Mouse (Mus musculus) CH12.LX (cell line): Measurements from ENCODE around the gene Mrln. TPM values are rescaled to one million over a fixed set of nuclear protein-coding genes. Genes with fewer than 3 reads are reported as not detected.

Experiments
- DNase-seq: peaks from one replicate; pipeline ENCODE4 v3.0.0-alpha.2; 2013; ENCODE audit errors: extremely low read depth
- H3K27ac ChIP-seq: 2 replicates; pipeline ENCODE4 v1.5.1; 2012; ENCODE audit warnings: low read depth, mild to moderate bottlenecking, control low read depth, moderate library complexity; ENCODE audit not compliant: insufficient read depth
- H3K27me3 ChIP-seq: replicated peaks from 2 replicates; pipeline ENCODE3; 2012; ENCODE audit warnings: inconsistent platforms
- H3K36me3 ChIP-seq, 2 experiments: replicated peaks in 1 of 2; 2 replicates each; pipeline versions ENCODE3 to v1.6.1; 2012; ENCODE audit warnings: inconsistent platforms in 1 of 2, low read length in 1 of 2, mild to moderate bottlenecking in 1 of 2, mixed read lengths in 1 of 2, moderate library complexity in 1 of 2; ENCODE audit not compliant: control insufficient read depth in 1 of 2, insufficient read depth in 1 of 2
- H3K4me1 ChIP-seq, 2 experiments: 2 replicates each; pipeline ENCODE4 v1.6.1; 2012; ENCODE audit warnings: inconsistent platforms in 1 of 2, moderate library complexity in 1 of 2; ENCODE audit not compliant: insufficient read depth in 2 of 2, control insufficient read depth in 1 of 2
- H3K4me2 ChIP-seq: 2 replicates; pipeline ENCODE4 v1.6.1; 2012; ENCODE audit warnings: low read depth, mild to moderate bottlenecking, control low read depth; ENCODE audit not compliant: poor library complexity, insufficient read depth, severe bottlenecking
- H3K4me3 ChIP-seq, 3 experiments: fragments of 150-350 bp in 1 of 3; sonication (generic) in 1 of 3; replicated peaks in 1 of 3; 2 replicates each; pipeline versions ENCODE3 to v1.5.1; 2011 to 2012; ENCODE audit warnings: low read depth in 2 of 3, low read length in 2 of 3, mild to moderate bottlenecking in 2 of 3, moderate library complexity in 2 of 3, control low read depth in 1 of 3, improper control_type of control experiment in 1 of 3, inconsistent platforms in 1 of 3, mixed read lengths in 1 of 3; ENCODE audit not compliant: poor library complexity in 1 of 3
- H3K79me2 ChIP-seq: replicated peaks from 2 replicates; pipeline ENCODE4 v1.6.1; 2012; ENCODE audit warnings: mild to moderate bottlenecking, moderate library complexity; ENCODE audit not compliant: control insufficient read depth, poor library complexity, insufficient read depth, severe bottlenecking; ENCODE audit errors: extremely low read depth
- H3K9ac ChIP-seq: 2 replicates; pipeline ENCODE4 v1.6.1; 2012; ENCODE audit warnings: low read depth, mild to moderate bottlenecking, control low read depth, moderate library complexity; ENCODE audit not compliant: insufficient read depth
- H3K9me3 ChIP-seq: replicated peaks from 2 replicates; pipeline ENCODE3; 2012; ENCODE audit warnings: low read length, inconsistent platforms, mixed read lengths
- CHD1 ChIP-seq: IDR thresholded peaks from 2 replicates; pipeline ENCODE4 v1.6.1; 2012; ENCODE audit warnings: low read depth, low read length, improper control_type of control experiment, inconsistent platforms
- CTCF ChIP-seq, 2 experiments: IDR thresholded peaks in 1 of 2; conservative IDR thresholded peaks in 1 of 2; 2 replicates each; pipeline ENCODE4 v1.5.1; 2011 to 2012; ENCODE audit warnings: low read depth in 2 of 2, low read length in 2 of 2, improper control_type of control experiment in 1 of 2, inconsistent platforms in 1 of 2, mild to moderate bottlenecking in 1 of 2, moderate library complexity in 1 of 2
- E2F4 ChIP-seq: IDR thresholded peaks from 2 replicates; pipeline ENCODE4 v1.6.1; 2011; ENCODE audit warnings: low read depth, low read length, improper control_type of control experiment; ENCODE audit not compliant: insufficient replicate concordance
- EP300 ChIP-seq: IDR thresholded peaks from 2 replicates; pipeline ENCODE4 v1.6.1; 2011; ENCODE audit warnings: low read length, improper control_type of control experiment
- GABPA ChIP-seq: IDR thresholded peaks from 2 replicates; pipeline ENCODE4 v1.6.1; 2012; ENCODE audit warnings: low read depth, low read length, improper control_type of control experiment, inconsistent platforms; ENCODE audit not compliant: insufficient replicate concordance
- MAZ ChIP-seq: IDR thresholded peaks from 2 replicates; pipeline ENCODE4 v1.6.1; 2012; ENCODE audit warnings: low read depth, mild to moderate bottlenecking, inconsistent platforms, low read length, improper control_type of control experiment, moderate library complexity
- MEF2A ChIP-seq: IDR thresholded peaks from 2 replicates; pipeline ENCODE4 v1.6.1; 2014; ENCODE audit warnings: low read depth, mild to moderate bottlenecking, inconsistent platforms, low read length, improper control_type of control experiment, borderline replicate concordance
- NELFE ChIP-seq: IDR thresholded peaks from 2 replicates; pipeline ENCODE4 v1.6.1; 2011; ENCODE audit warnings: low read depth, low read length, improper control_type of control experiment
- NRF1 ChIP-seq: IDR thresholded peaks from 2 replicates; pipeline ENCODE4 v1.6.1; 2014; ENCODE audit warnings: low read depth, mild to moderate bottlenecking, inconsistent platforms, low read length, improper control_type of control experiment, moderate library complexity
- PAX5 ChIP-seq: IDR thresholded peaks from 2 replicates; pipeline ENCODE4 v1.6.1; 2012; ENCODE audit warnings: low read length, inconsistent platforms, mixed read lengths
- RAD21 ChIP-seq: IDR thresholded peaks from 2 replicates; pipeline ENCODE4 v1.6.1; 2011; ENCODE audit warnings: low read depth, mild to moderate bottlenecking, low read length, improper control_type of control experiment, moderate library complexity
- SIN3A ChIP-seq: IDR thresholded peaks from 2 replicates; pipeline ENCODE4 v1.6.1; 2012; ENCODE audit warnings: low read length, improper control_type of control experiment, inconsistent platforms
- SMC3 ChIP-seq: IDR thresholded peaks from 2 replicates; pipeline ENCODE4 v1.6.1; 2011; ENCODE audit warnings: low read depth, low read length, improper control_type of control experiment
- USF1 ChIP-seq: IDR thresholded peaks from 2 replicates; pipeline ENCODE4 v1.6.1; 2014; ENCODE audit warnings: low read depth, mild to moderate bottlenecking, inconsistent platforms, low read length, improper control_type of control experiment
- dilution Hi-C: fragments of 300-500 bp; cut with MboI; formaldehyde crosslinking; loops from 2 replicates; pipeline ENCODE4 v1.14.3; 2020; ENCODE audit warnings: low sequenced_read_pairs; ENCODE audit not compliant: extremely low pct_unique_long_range_greater_than_20kb, extremely low pct_ligation_motif_present
- in situ Hi-C: fragments of 300-500 bp; cut with MboI; formaldehyde crosslinking; loops from 3 replicates; pipeline ENCODE4 v1.14.3; 2019; ENCODE audit warnings: low sequenced_read_pairs, low pct_ligation_motif_present, low pct_unique_long_range_greater_than_20kb, mixed read lengths
- polyA plus RNA-seq: library from polyadenylated mRNA; unstranded; fragments of >175 nt; gene quantifications from 2 replicates; pipeline ENCODE4 v1.2.1, GENCODE M21; 2012; ENCODE audit warnings: low read depth; ENCODE audit not compliant: insufficient read length
- total RNA-seq, 2 experiments: library from RNA; depleted of rRNA; stranded (reverse); fragments of 300-350 nt in 1 of 2; fragments of >200 nt in 1 of 2; gene quantifications; 2 replicates each; pipeline ENCODE4 v1.2.3; 2012 to 2014

Gene Mrln
- total and polyA plus RNA-seq, 3 experiments: not detected

DNA sequence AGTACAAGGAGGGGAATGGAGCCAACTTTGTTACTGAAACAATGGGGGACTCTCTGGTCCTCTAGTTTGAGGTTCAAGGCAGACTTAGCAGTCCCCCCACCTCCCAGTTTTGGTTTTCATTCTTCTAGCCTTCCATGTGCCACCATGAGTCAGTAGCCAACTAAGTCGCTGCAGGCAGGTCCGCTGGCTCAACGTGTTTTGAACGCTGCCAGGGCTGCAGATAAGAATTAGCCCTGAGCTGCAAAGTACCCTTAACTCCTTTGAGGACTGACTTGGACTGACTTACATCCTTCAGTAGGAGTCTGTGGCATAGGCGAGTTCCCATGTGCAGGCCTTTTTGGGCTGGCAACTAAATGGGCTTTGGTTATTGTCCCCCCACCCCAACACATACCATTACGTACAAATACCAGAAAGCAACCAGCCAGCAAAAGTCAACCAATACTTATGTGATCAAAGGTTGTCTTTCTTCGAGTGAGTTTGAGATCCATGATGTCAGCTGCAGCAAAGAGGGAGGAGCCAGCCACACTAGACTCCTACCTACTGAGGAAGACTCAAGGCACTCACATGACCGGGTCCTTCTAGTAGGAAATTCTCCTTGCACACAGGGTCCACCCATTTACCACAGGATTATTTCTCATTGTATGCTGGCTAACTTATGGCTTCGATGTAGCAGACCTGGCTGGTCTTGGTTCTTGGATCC lies 60.0 kb downstream of the Mrln start:
- Histone ChIP-seq H3K4me3 (no peak overlapping the region), H3K79me2 (no peaks in the 10 kb centered on the region), H3K27me3 (no peaks in the 10 kb centered on the region), H3K36me3 (no peaks in the 10 kb centered on the region), H3K9ac (no peak overlapping the region), H3K9me3 (no peaks in the 10 kb centered on the region), H3K27ac (no peak overlapping the region), H3K4me1 (peaks cover 0 to 7% of the 10 kb centered on the region in 2 experiments; a peak in 3 of 4 replicates), H3K4me2 (no peak overlapping the region)
- DNase-seq: no peak
- in situ Hi-C loops (no loop called here), dilution Hi-C loops (no loop called here)
- TF ChIP-seq PAX5 (no peak), E2F4 (no peak), MAZ (no peak), NRF1 (no peak)

DNA sequence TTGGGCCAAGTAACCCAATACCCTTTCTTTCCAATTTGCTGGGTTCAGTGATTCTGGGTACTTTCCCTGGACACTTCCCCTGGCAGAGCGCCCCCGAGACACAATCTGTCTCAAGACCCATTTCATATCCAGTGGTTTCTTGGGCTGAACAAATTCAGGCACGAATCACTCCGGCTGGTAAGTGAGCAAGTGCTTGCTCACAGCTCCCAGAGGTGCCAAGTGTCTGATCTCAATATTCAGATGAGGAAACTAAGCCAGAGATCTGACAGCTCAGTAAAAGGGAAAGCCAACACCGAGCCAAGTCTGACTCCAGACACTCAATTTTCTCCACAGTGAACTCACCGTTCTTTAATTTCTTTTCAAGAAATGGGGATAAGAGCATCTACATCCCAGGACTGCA lies 62.0 kb downstream of the Mrln start:
- Histone ChIP-seq H3K4me3 (no peak overlapping the region), H3K36me3 (no peaks in the 10 kb centered on the region), H3K79me2 (no peaks in the 10 kb centered on the region), H3K27ac (no peak overlapping the region), H3K9ac (no peak overlapping the region), H3K4me1 (peaks cover 0 to 7% of the 10 kb centered on the region in 2 experiments; a peak in 3 of 4 replicates), H3K27me3 (no peaks in the 10 kb centered on the region)
- dilution Hi-C loops (no loop called here), in situ Hi-C loops (no loop called here)
- no peak for DNase-seq
- TF ChIP-seq USF1 (no peak), SIN3A (no peak), EP300 (no peak), RAD21 (no peak), NELFE (no peak)
- TF ChIP-seq, all 38 proteins: peak for 0
- no peaks in the 10 kb centered on the region for H3K9me3 ChIP-seq
- H3K4me2 ChIP-seq: no peak overlapping the region

- no peak overlapping the region for H3K4me3 ChIP-seq
- no peaks in the 10 kb centered on the region for H3K36me3 ChIP-seq
- H3K9me3 ChIP-seq: no peaks in the 10 kb centered on the region
- TF ChIP-seq GABPA (no peak), CHD1 (no peak), MEF2A (no peak), CTCF (conservative IDR thresholded peaks at IDR 0.05 in 1 of 2, IDR thresholded peaks at IDR 0.05 in 1 of 2; ENCODE audit: low read depth in 2 of 2, low read length in 2 of 2) (0 out of 4 replicates have a peak, but pooled peaks of 1 of the 2 experiments have one; percentile 10), SMC3 (no peak)
- TF ChIP-seq, all 38 proteins: peak for 1
- H3K4me2 ChIP-seq: no peak overlapping the region
- H3K27me3 ChIP-seq: no peaks in the 10 kb centered on the region
- no peak overlapping the region for H3K27ac ChIP-seq
- H3K4me1 ChIP-seq: peaks cover 0 to 3% of the 10 kb centered on the region in 2 experiments; a peak in 3 of 4 replicates
- no peak for DNase-seq
- in situ Hi-C loops: no loop called here
- dilution Hi-C loops: no loop called here
- H3K79me2 ChIP-seq: no peaks in the 10 kb centered on the region
- H3K9ac ChIP-seq: no peak overlapping the region
Observed at GRCm38 (mm10) chr10:70268581-70269446, 64.3 kb downstream of the Mrln start.
